ENCODE assay signal across 24 mouse cellular contexts in genomic region chr6:135310305-135310704, GRCm38 (mm10). TPM values are rescaled to one million over a fixed set of nuclear protein-coding genes. Genes with fewer than 3 reads are reported as not detected.
"Had no signal": no experiment of that assay in that cellular context is flagged by ENCODE, and none has a peak within 500 bp of the region (broad histone marks: within the 10 kb centered on the region; RNA-seq: fewer than 3 reads in every experiment).

Gene Pbp2 (minus strand): TSS chr6:135310405.

- H3K9me3 ChIP-seq: liver, embryonic 13.5 days; liver, embryonic 15.5 days; lung, embryonic 15.5 days; midbrain, embryonic 10.5 days; midbrain, embryonic 12.5 days; neural tube, embryonic 13.5 days; neural tube, embryonic 15.5 days; stomach, embryonic 15.5 days had no signal

- H3K27me3 ChIP-seq: liver, embryonic 13.5 days; liver, embryonic 15.5 days; lung, embryonic 15.5 days; midbrain, embryonic 12.5 days; neural tube, embryonic 13.5 days; neural tube, embryonic 15.5 days; stomach, embryonic 15.5 days had no signal

- H3K9ac ChIP-seq: liver, embryonic 13.5 days; liver, embryonic 15.5 days; liver, postnatal 0 days; lung, embryonic 15.5 days; midbrain, embryonic 12.5 days; neural tube, embryonic 13.5 days; neural tube, embryonic 15.5 days; stomach, embryonic 15.5 days had no signal

- DNase-seq: liver, embryonic 13.5 days; liver, postnatal 0 days; lung, adult 2 months; lung, postnatal 10 days; lung, postnatal 4 days; midbrain, embryonic 14.5 days; retina, postnatal 1 day; right cerebral cortex, adult 18-20 months; right cerebral cortex, postnatal 14 days; thymus, adult 2 months; thymus, postnatal 25 days; thymus, postnatal 4 days had no signal

- H3K4me1 ChIP-seq: liver, embryonic 13.5 days; liver, embryonic 15.5 days; midbrain, embryonic 10.5 days; midbrain, embryonic 12.5 days; neural tube, embryonic 15.5 days; stomach, embryonic 15.5 days had no signal

- H3K27ac ChIP-seq: liver, embryonic 13.5 days; liver, embryonic 15.5 days; lung, embryonic 15.5 days; midbrain, embryonic 10.5 days; midbrain, embryonic 12.5 days; neural tube, embryonic 13.5 days; neural tube, embryonic 15.5 days; stomach, embryonic 15.5 days had no signal

- H3K4me3 ChIP-seq: liver, embryonic 13.5 days; liver, embryonic 15.5 days; lung, embryonic 15.5 days; midbrain, embryonic 10.5 days; midbrain, embryonic 12.5 days; myocyte; neural tube, embryonic 13.5 days; neural tube, embryonic 15.5 days; stomach, embryonic 15.5 days had no signal

- ATAC-seq: liver, postnatal 0 days; midbrain, embryonic 16.5 days had no signal

- H3K4me2 ChIP-seq: liver, embryonic 13.5 days; liver, embryonic 15.5 days; lung, embryonic 15.5 days; midbrain, embryonic 12.5 days; neural tube, embryonic 13.5 days; neural tube, embryonic 15.5 days; stomach, embryonic 15.5 days had no signal

- H3K36me3 ChIP-seq: liver, embryonic 13.5 days; liver, embryonic 15.5 days; lung, embryonic 15.5 days; midbrain, embryonic 10.5 days; midbrain, embryonic 12.5 days; neural tube, embryonic 13.5 days; neural tube, embryonic 15.5 days; stomach, embryonic 15.5 days had no signal

RNA-seq across cellular contexts. Expression of gene Pbp2, which starts in this region (rescaled TPM):
- total RNA-seq: megakaryocyte-erythroid progenitor cell, adult 5-6 weeks had no signal
- polyA plus RNA-seq: liver, embryonic 13.5 days; liver, embryonic 15.5 days; liver, postnatal 0 days; lung, adult 2 months; midbrain, embryonic 10.5 days; midbrain, embryonic 12.5 days; midbrain, embryonic 14.5 days; midbrain, embryonic 16.5 days; neural tube, embryonic 11.5 days; neural tube, embryonic 15.5 days; spleen, adult 2 months; thymus, adult 2 months had no signal
